Mouse (Mus musculus) spleen, postnatal 36 days (tissue): ENCODE results near the gene Lef1.

Experiments
- DNase-seq, 2 experiments: peaks; one replicate each; pipeline ENCODE4 v3.0.0; 2022; ENCODE audit warnings: low spot score in 2 of 2, mixed read lengths in 1 of 2

The Lef1 gene

DNA sequence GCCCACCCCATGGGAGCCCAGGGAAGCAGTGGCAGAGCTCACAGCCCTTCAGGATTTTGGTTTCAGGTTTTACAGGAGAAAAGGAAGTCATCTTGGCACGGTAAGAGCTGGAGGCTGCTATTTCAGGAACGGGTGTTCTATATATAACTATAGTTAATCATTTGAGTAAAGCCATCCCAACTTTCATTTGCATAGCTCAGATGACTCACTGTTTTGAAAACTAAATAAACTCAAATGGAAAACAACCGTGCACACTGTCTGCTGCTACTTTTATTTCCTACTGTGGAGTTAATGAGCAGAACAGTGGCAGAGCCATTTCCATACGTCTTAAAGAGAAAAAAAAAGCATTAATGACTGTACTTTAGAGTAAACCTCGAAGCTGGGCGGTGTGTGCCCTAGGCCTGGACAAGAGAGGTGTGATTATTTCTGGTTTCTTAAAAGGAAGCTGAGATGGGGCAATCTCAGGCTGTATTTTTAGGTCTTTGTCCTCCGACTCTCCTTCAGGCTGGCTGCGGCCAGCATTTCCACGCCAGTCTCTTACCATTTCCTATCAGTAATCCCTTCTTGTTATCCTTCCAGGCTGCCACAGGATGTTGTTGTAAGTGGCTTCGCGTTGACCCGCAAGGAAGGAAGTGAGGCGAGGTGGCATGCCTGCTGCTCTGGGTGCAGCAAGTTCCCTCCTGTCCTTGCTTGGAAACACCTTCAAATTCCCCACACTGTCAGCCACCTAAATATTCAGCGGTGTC lies 29.2 kb downstream of the Lef1 start:
- DNase-seq = no peak

DNA sequence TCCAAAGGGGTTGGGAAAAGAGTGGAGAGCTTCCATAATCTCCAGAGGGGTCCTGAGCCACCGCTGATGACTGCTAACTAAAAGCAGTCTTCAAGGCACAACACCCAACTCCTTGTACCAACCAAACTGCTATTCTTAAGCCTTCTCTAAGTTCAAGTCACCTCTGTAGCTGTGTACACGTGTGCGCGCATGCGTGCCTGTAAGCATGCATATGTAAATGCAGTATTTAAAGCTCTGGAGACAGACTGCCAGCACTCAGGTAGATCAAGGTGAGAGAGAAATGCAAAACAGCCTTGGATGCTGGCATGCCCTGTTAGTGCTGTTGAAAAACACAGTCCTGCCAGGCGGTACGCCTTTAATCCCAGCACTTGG lies 29.8 kb downstream of the Lef1 start:
- DNase-seq = no peak

GRCm38 (mm10) chr3:131141546-131141945 lies 31.3 kb downstream of the Lef1 start:
- no peak for DNase-seq

DNA sequence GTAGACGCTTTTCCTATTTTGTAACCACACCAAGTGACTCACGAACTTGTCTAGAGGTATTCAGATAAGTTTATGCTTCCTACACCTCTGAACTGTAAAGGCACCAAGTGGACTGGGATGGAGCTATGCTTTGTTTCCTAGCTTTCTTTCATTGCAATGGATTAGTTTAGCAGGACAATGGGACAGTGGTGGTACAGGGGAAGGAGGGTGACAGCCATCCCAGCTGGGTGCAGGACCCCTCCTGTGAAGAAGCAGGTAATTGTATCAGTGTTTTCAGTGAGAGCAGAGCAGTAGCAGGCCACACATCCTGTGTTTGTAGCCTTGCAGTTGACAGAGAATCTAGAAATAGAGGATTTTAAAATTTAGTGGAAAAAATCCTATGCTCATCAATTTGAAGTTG lies 34.0 kb downstream of the Lef1 start:
- DNase-seq = no peak

DNA sequence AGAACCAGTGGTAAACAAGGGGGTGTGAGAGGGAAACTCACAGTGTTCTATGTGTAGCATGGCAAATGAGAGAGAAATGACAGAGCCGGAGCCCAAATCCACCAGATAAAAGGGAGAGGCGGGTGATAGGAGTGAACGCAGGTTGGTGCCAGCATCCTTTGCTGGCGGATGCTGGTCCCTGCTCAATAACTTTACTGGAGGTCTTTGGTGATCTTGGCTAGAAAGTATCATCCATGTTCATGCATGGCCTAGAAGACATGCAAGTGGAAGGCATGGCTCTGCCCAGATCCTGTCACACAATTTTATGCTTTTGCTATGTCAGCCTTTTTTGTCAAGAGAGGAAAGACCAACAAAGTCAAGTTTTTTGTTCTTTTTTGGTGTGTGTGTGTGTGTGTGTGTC lies 42.6 kb downstream of the Lef1 start:
- DNase-seq = no peak

GRCm38 (mm10) chr3:131153896-131154295 lies 43.6 kb downstream of the Lef1 start:
- peak; percentile 26 to 29 for DNase-seq

GRCm38 (mm10) chr3:131154576-131154975 lies 44.3 kb downstream of the Lef1 start:
- DNase-seq = no peak

DNA sequence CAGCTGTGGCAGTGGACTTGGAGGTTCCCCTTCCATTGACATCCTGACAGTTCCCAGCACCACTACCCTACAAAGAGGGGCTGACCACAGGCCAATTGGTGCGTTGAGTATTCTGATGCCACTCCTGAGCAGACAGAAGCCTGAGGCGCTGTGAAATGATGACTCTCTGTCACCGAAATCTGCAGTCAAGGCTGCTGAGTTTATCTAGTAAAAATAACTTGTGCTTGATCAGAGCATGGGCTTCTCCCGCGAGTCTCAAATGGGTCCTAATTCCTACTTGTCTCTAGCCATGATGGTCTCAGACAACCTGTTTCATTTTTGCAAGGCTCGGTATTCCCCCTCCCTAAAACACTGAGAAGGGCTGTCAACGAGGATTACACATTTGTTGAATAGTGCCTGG lies 44.8 kb downstream of the Lef1 start:
- no peak for DNase-seq

- DNase-seq = no peak
Measured at GRCm38 (mm10) chr3:131155657-131156056, 45.4 kb downstream of the Lef1 start.

- DNase-seq = peak in 1 of 2 experiments; percentile 28
Measured at GRCm38 (mm10) chr3:131156377-131156776, 46.1 kb downstream of the Lef1 start.

GRCm38 (mm10) chr3:131157471-131157870 lies 47.2 kb downstream of the Lef1 start:
- peak; percentile 53 to 63 for DNase-seq

DNA sequence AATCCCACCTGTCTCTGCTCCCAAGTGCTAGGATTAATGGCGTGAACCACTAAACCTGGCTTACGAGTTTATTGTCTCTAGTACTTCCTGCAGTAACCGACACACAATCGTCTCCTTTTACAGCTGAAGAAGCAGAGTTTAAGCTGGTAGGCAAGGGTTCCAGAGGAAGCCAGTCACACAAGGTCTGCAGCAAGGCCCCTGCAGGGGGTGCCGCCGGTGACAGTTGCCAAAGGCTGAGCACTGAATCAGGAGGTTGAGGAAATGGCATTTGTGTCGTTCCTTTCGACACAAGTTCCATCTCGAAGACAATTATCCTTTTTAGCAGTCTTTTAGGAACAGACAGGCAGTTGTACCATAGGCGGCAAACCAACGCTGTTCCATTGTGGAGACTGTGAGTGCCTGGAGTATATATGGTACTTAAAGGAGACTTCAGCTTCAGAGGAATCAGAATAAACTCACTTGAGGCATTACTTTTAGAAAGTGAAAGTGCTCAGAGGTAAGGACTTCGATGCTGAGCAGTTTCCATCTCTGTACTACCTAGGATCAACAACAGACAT lies 49.0 kb downstream of the Lef1 start:
- no peak for DNase-seq

DNA sequence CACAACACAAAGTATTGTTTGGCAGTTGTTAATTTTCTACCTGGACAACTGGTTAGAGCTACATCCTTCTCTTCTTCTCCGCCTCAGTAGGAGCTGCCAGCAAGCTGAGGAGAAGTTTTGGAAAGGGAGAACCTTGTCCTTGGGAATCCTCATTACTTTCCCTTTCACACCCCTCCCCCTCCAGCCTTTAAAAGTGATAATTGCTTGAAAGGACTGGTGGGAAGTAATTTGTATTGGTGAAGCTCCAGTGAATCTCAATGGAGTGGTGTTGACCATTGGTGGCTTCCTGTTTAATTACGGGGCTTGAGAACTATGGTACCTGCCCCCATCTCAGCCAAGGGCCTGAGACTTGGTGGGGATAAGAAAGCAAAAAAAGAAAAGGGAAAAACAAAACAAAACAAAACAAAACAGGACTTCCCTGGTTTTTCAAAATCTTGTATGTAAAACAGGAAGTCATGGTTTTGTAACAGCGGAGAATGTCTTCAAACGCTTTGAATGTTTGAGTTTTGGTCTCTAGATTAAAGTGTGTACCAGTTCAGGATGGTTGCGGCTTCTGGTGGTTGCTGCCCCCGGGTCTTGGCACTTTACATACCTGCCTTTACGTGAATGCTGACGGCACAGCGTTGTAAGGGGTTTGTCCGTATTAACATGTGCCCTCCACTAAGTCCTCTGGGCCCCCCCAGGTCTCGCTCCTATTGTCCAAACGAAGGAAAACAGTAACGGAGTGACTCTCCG lies 49.8 kb downstream of the Lef1 start:
- peak in 1 of 2 experiments; percentile 20 for DNase-seq

- DNase-seq = no peak
Measured at GRCm38 (mm10) chr3:131160921-131161320, 50.6 kb downstream of the Lef1 start.

DNA sequence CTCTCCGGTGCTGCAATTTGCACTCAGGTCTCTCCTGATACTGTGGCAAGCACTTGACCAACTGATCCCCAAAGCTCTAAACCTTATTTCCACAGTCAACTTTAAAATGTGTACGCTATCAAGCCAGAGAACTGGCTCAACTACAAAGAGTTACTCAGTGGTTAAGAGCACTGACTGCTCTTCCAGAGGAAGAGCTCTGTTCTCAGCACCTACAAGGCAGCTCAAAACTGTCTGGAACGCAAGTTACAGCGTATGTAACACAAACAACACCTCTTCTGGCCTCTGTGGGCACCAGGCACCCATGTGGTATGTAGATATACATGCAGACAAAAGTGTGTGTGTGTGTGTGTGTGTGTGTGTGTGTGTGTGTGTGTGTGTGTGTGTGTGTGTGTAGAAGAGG lies 57.5 kb downstream of the Lef1 start:
- no peak for DNase-seq

DNA sequence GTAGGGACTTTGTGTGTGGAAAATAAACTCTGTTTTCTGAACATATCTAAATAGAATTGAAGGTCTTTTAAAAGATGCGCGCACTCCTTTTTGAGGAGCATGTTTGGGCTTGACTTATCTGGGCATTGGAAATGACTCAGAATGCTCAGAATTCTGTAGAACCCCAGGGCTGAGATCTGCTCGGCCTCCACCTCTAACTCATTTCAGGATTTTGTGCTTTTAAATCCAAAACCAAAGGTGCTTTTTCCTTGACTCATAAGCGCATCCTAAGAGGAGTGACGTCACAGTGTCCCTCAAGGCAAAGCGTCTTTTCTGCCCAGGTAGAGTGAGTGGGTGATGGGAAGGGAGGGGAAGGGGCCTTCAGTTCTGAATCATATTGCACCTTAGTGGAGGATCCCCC lies 58.9 kb downstream of the Lef1 start:
- no peak for DNase-seq

GRCm38 (mm10) chr3:131170099-131170643 lies 59.9 kb downstream of the Lef1 start:
- DNase-seq = no peak

- no peak for DNase-seq
Measured at GRCm38 (mm10) chr3:131171292-131171960, 61.2 kb downstream of the Lef1 start.

DNA sequence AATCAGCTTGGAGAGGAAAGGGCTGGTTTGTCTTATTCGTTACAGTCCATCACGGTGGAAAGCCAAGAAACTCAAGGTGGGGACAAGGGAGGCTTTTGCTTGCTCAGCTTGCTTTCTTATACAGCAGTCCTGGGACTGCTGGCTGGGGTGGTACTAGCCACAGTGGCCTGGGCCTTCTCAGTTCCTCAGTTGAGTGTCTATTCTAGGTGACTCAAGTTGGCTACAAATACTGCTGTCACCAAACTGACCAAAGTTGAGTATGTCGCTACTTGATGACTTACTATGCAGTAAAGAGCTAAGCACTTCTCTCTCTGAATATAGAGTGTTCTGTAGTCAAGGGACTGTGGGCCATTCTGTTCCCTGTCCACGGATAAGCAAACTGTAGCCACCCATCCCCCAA lies 62.0 kb downstream of the Lef1 start:
- DNase-seq = no peak

DNA sequence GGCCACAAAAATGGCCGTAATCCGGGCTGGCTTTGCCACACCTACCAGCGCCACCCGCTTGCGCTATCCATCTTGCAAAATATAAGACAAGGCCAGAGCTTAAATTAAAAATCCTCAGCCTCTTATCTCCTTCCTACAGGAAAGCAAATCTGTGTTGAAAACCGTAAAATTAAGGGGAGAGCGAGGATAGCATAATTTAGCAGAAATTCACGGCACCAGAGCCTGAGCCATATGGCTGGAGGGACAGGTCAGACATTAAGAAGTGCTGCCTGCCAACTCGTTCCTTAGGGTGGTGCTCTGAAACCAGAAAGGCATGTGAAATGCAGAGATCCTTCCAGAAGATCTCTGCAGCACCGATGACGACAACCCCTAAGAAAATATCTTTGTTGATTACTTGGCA lies 70.7 kb downstream of the Lef1 start:
- DNase-seq = no peak

DNA sequence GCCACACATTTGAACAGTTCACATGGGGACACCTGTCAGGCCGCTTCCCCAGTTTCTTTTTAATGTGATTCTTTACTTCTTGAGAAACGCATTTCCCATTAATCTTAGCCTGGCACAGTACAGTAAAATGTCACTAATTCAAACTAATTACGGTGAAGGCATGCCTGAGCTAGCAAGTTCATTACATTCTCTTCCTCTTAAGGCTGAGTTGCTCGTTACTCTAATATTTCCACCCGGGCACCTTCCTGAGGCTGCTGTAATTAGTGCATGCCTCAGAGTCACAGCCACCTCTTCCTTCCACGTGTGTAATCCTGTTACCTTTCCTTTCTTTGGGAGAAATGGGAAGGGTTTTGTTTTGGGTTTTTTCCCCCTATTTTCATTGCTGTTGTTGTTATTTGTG lies 71.9 kb downstream of the Lef1 start:
- no peak for DNase-seq

- no peak for DNase-seq
Measured at GRCm38 (mm10) chr3:131186193-131186592, 75.9 kb downstream of the Lef1 start.
